Mouse (Mus musculus) hindbrain, embryonic 10.5 days (tissue): ENCODE measurements at regions not wholly inside any gene's neighbourhood (a gene's known extent, or its start where the extent isn't known, plus 50 kb on each side); places are given as distances from the start of the nearest gene placed in this dataset.

Experiments
- DNase-seq: peaks from one replicate; pipeline ENCODE4 v3.0.0-alpha.2; 2017; ENCODE audit warnings: low spot score
- H3K27ac ChIP-seq: fragments of 300-500 bp; sonication (generic); 2 replicates; pipeline ENCODE4 v1.5.1; 2016; ENCODE audit warnings: mild to moderate bottlenecking, moderate library complexity
- H3K27me3 ChIP-seq: fragments of 300-500 bp; sonication (generic); 2 replicates; pipeline ENCODE4 v1.6.1; 2016; ENCODE audit warnings: mild to moderate bottlenecking; ENCODE audit not compliant: poor library complexity, insufficient read depth, severe bottlenecking
- H3K36me3 ChIP-seq: fragments of 300-500 bp; sonication (generic); 2 replicates; pipeline ENCODE4 v1.6.1; 2016; ENCODE audit warnings: mild to moderate bottlenecking, moderate library complexity
- H3K4me1 ChIP-seq: fragments of 300-500 bp; sonication (generic); replicated peaks from 2 replicates; pipeline ENCODE4 v1.6.1; 2016; ENCODE audit warnings: mild to moderate bottlenecking
- H3K4me3 ChIP-seq: fragments of 300-500 bp; sonication (generic); 2 replicates; pipeline ENCODE4 v1.5.1; 2016; ENCODE audit warnings: mild to moderate bottlenecking, moderate library complexity
- H3K9me3 ChIP-seq: fragments of 300-500 bp; sonication (generic); 2 replicates; pipeline ENCODE4 v1.6.1; 2016; ENCODE audit warnings: mild to moderate bottlenecking, moderate library complexity
- WGBS: fragments of 180-500 bp; shearing (Covaris S2); methylation state at CpG from one replicate; pipeline ENCODE4 v1.1.7; 2016; 5-methylcytosine and 5-hydroxymethylcytosine counted together

GRCm38 (mm10) chr7:134549286-134549919 lies 121.1 kb upstream of the Dock1 start:
- WGBS, result 92% methylated on average over 8 of the region's 8 CpGs
- H3K36me3 ChIP-seq, result no peaks in the 10 kb centered on the region
- H3K9me3 ChIP-seq, result no peaks in the 10 kb centered on the region
- no peak overlapping the region for H3K4me3 ChIP-seq
- no peaks in the 10 kb centered on the region for H3K27me3 ChIP-seq
- H3K27ac ChIP-seq, result no peak overlapping the region
- no peak for DNase-seq
- H3K4me1 ChIP-seq, result peaks cover 8% of the 10 kb centered on the region; the same call in 1 of the 2 replicates

DNA sequence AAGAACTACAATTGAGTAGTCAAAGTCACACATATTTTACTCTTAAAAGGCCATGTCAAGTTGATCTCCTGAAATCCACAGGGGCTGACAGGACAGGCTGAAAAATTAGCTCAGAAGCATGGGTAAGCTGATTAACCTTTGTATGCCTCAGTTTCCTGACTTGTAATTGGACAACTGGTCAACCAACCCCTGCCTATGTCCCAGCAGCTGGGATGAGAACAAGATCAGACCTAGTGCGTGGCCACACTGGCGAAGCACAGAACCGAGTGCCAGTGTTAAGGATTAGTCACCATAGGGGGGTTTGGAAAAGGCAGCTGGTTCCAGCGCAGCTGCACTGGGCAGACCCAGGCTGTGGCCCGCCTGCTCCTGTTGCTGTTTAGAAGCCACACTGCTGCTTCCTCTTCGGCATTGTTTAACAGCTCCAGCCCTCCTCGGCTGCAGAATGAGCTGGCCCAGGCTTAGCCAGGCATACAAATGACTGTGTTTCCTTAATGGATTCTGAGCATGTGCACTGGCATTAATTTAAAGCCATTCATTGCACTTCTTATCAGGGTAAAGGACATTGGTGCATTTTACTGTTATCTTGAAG lies 120.1 kb upstream of the Dock1 start:
- H3K4me3 ChIP-seq, result no peak overlapping the region
- H3K27me3 ChIP-seq, result no peaks in the 10 kb centered on the region
- H3K27ac ChIP-seq, result no peak overlapping the region
- H3K9me3 ChIP-seq, result no peaks in the 10 kb centered on the region
- peaks cover 8% of the 10 kb centered on the region; the same call in 1 of the 2 replicates for H3K4me1 ChIP-seq
- peak; percentile 8 for DNase-seq
- 49% methylated on average over 7 of the region's 7 CpGs for WGBS
- no peaks in the 10 kb centered on the region for H3K36me3 ChIP-seq

GRCm38 (mm10) chr7:134552051-134552451 lies 118.4 kb upstream of the Dock1 start:
- DNase-seq, result no peak
- Histone ChIP-seq H3K36me3 (no peaks in the 10 kb centered on the region), H3K27me3 (no peaks in the 10 kb centered on the region), H3K9me3 (no peaks in the 10 kb centered on the region), H3K4me3 (no peak overlapping the region), H3K4me1 (peaks cover 8% of the 10 kb centered on the region; the same call in 1 of the 2 replicates), H3K27ac (no peak overlapping the region)
- 74% methylated on average over 6 of the region's 6 CpGs for WGBS

DNA sequence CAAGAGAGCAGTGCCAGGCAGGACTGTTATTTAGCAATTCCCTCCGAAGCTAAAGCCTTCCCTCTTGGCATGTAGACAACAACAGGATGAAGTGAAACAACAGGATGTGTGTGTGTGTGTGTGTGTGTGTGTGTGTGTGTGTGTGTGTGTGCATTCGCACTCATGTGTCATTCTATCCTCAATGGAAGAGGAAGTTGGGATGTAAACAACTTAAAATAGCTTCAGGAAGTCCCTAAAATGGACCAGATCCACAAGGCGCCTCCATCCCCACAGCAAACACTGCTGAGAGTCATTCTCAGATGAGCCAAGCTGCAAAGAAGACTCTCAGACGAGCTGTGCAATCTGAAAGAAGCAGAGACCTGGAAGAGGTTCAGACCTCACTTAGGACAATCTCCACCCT lies 114.4 kb upstream of the Dock1 start:
- H3K36me3 ChIP-seq, result no peaks in the 10 kb centered on the region
- no peaks in the 10 kb centered on the region for H3K4me1 ChIP-seq
- 76% methylated on average over 4 of the region's 4 CpGs for WGBS
- no peaks in the 10 kb centered on the region for H3K9me3 ChIP-seq
- no peak for DNase-seq
- no peaks in the 10 kb centered on the region for H3K27me3 ChIP-seq
- no peak overlapping the region for H3K4me3 ChIP-seq
- no peak overlapping the region for H3K27ac ChIP-seq

- Histone ChIP-seq H3K4me1 (no peaks in the 10 kb centered on the region), H3K9me3 (no peaks in the 10 kb centered on the region), H3K36me3 (no peaks in the 10 kb centered on the region), H3K27me3 (no peaks in the 10 kb centered on the region), H3K27ac (no peak overlapping the region), H3K4me3 (no peak overlapping the region)
- WGBS, result 85% methylated on average over 5 of the region's 5 CpGs
- peak; percentile 54 for DNase-seq
Measured at GRCm38 (mm10) chr7:134566322-134566721, 104.1 kb upstream of the Dock1 start.

DNA sequence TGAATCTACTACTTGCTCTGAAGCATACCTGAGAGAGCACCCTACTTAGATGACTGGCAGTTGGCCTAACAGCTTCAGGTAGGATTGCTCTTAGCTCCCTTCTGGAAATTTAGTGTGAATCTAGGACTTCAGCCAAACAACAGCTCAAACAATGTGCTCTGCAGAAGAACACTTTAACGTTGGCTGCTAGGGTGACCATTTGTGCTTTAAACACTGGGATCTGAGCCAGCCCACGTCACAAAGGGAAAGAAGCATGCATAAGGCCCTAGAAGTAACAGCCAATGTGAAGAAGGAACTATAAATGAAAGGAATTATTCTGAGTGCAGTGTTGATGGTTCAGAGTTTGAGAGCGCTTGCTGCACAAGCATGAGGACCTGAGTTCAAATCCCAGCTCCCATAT lies 101.2 kb upstream of the Dock1 start:
- DNase-seq, result no peak
- Histone ChIP-seq H3K36me3 (no peaks in the 10 kb centered on the region), H3K4me1 (no peaks in the 10 kb centered on the region), H3K27me3 (no peaks in the 10 kb centered on the region), H3K9me3 (no peaks in the 10 kb centered on the region), H3K4me3 (no peak overlapping the region), H3K27ac (no peak overlapping the region)
- 86% methylated on average over 3 of the region's 3 CpGs for WGBS

- H3K27me3 ChIP-seq, result no peaks in the 10 kb centered on the region
- DNase-seq, result no peak
- no peak overlapping the region for H3K27ac ChIP-seq
- no peak overlapping the region for H3K4me3 ChIP-seq
- no peaks in the 10 kb centered on the region for H3K9me3 ChIP-seq
- no peaks in the 10 kb centered on the region for H3K4me1 ChIP-seq
- no peaks in the 10 kb centered on the region for H3K36me3 ChIP-seq
- WGBS, result 94% methylated on average over 5 of the region's 5 CpGs
Measured at GRCm38 (mm10) chr7:134570176-134570810, 100.2 kb upstream of the Dock1 start.

DNA sequence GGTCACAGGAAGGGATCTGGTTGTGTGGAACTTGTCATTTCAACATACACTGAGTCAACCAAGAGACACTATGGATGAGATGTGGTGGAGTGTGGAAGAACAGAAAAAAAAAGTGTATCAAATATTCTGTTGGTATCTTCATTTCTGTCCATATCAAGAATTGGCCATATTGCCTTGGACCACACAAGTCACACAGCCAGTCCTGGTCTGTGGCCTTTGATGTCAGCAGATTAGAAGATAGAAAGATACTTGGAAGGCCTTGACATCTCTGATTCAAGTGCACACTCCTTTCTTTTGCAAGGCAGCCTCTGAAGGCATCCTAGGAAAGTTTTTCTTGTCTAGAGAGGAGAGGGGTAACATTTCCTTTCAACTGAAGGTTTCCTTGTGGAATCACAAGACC lies 88.7 kb upstream of the Dock1 start:
- DNase-seq, result no peak
- Histone ChIP-seq H3K36me3 (no peaks in the 10 kb centered on the region), H3K4me3 (no peak overlapping the region), H3K27me3 (no peaks in the 10 kb centered on the region), H3K27ac (no peak overlapping the region), H3K9me3 (no peaks in the 10 kb centered on the region), H3K4me1 (0 out of 2 replicates have a peak, but pooled peaks cover 3% of the 10 kb centered on the region)

- Histone ChIP-seq H3K4me1 (0 out of 2 replicates have a peak, but pooled peaks cover under 1% of the 10 kb centered on the region), H3K27ac (no peak overlapping the region), H3K36me3 (no peaks in the 10 kb centered on the region), H3K4me3 (no peak overlapping the region), H3K9me3 (no peaks in the 10 kb centered on the region), H3K27me3 (no peaks in the 10 kb centered on the region)
- WGBS, result 89% methylated on average over 5 of the region's 5 CpGs
- no peak for DNase-seq
Measured at GRCm38 (mm10) chr7:134585478-134585877, 85.0 kb upstream of the Dock1 start.

GRCm38 (mm10) chr7:134586990-134587389 lies 83.5 kb upstream of the Dock1 start:
- Histone ChIP-seq H3K36me3 (no peaks in the 10 kb centered on the region), H3K4me1 (no peaks in the 10 kb centered on the region), H3K4me3 (no peak overlapping the region), H3K9me3 (no peaks in the 10 kb centered on the region), H3K27me3 (no peaks in the 10 kb centered on the region), H3K27ac (no peak overlapping the region)
- DNase-seq, result no peak
- 97% methylated on average over 6 of the region's 6 CpGs for WGBS

- DNase-seq, result no peak
- no peaks in the 10 kb centered on the region for H3K27me3 ChIP-seq
- 0 out of 2 replicates have a peak, but pooled peaks cover 3% of the 10 kb centered on the region for H3K4me1 ChIP-seq
- WGBS, result 81% methylated on average over 3 of the region's 3 CpGs
- H3K9me3 ChIP-seq, result no peaks in the 10 kb centered on the region
- no peak overlapping the region for H3K27ac ChIP-seq
- no peaks in the 10 kb centered on the region for H3K36me3 ChIP-seq
- H3K4me3 ChIP-seq, result no peak overlapping the region
Measured at GRCm38 (mm10) chr7:134607886-134608285, 62.6 kb upstream of the Dock1 start.

- H3K4me1 ChIP-seq, result 0 out of 2 replicates have a peak, but pooled peaks cover 3% of the 10 kb centered on the region
- H3K4me3 ChIP-seq, result no peak overlapping the region
- no peak for DNase-seq
- H3K36me3 ChIP-seq, result no peaks in the 10 kb centered on the region
- 71% methylated on average over 2 of the region's 2 CpGs for WGBS
- no peaks in the 10 kb centered on the region for H3K9me3 ChIP-seq
- no peak overlapping the region for H3K27ac ChIP-seq
- no peaks in the 10 kb centered on the region for H3K27me3 ChIP-seq
Measured at GRCm38 (mm10) chr7:134610159-134610558, 60.3 kb upstream of the Dock1 start.

- H3K36me3 ChIP-seq, result no peaks in the 10 kb centered on the region
- H3K27me3 ChIP-seq, result no peaks in the 10 kb centered on the region
- DNase-seq, result no peak
- H3K27ac ChIP-seq, result no peak overlapping the region
- H3K9me3 ChIP-seq, result no peaks in the 10 kb centered on the region
- WGBS, result 84% methylated on average over 9 of the region's 9 CpGs
- no peak overlapping the region for H3K4me3 ChIP-seq
- 0 out of 2 replicates have a peak, but pooled peaks cover 3% of the 10 kb centered on the region for H3K4me1 ChIP-seq
Measured at GRCm38 (mm10) chr7:134611371-134611770, 59.1 kb upstream of the Dock1 start.
